Mouse (Mus musculus): ENCODE measurements around the gene Tcte1. TPM values are rescaled to one million over a fixed set of nuclear protein-coding genes. Genes with fewer than 3 reads are reported as not detected.

Tcte1 gene
- polyA plus RNA-seq (2012; rRNA removed) = 0.16 and 0.45 TPM in 2 replicates

DNA sequence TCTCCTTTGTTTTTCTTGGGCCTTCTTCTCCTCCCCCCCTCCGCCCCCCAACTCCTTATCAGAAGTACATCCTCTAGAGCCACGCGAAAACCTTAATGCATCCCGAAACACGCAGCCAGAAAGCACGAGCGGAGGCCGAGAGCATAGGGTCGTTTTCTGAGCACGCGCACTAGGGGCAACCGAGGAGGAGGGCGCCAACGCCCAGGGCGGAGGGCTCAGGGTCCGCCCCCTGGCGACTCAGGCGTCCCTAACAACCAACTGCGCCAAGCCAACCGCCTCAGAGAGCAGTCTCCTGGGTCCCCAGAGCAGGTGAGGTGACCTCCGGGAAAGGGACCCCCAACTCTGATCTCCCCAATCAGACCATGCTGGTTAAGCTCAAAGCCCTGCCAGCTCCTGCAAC, at the start of gene Tcte1:
Tcte1 (plus strand) TSS at position 172 of the 400 bp plus-strand sequence.
- no peak for DNase-seq (ENCODE audit: low read depth in 1 of 2, low spot score in 2 of 2)
- 12% methylated on average over 21 of the region's 21 CpGs for WGBS
- no peak within 1 kb of the TSS for H3K27ac ChIP-seq (ENCODE audit: insufficient read depth, low read length)
- no peaks in the 10 kb centered on the region for H3K4me1 ChIP-seq (ENCODE audit: control insufficient read depth, insufficient read depth, insufficient read length)
- 0 out of 2 replicates have a peak, but pooled peaks cover 3% of the 10 kb centered on the region for H3K27me3 ChIP-seq (ENCODE audit: control insufficient read depth, insufficient read depth, low read length)
- peaks cover 8% of the 10 kb centered on the region for H3K36me3 ChIP-seq (ENCODE audit: control insufficient read depth, insufficient read depth, low read length)
- no peak within 1 kb of the TSS for H3K4me3 ChIP-seq (ENCODE audit: extremely low read depth, insufficient read depth, insufficient read length)
- TF ChIP-seq CTCF (IDR thresholded peaks at IDR 0.05; ENCODE audit: extremely low read depth, insufficient read depth, insufficient read length, insufficient replicate concordance) (no peak), POLR2A (IDR thresholded peaks at IDR 0.05; ENCODE audit: low read depth, low read length) (no peak)

DNA sequence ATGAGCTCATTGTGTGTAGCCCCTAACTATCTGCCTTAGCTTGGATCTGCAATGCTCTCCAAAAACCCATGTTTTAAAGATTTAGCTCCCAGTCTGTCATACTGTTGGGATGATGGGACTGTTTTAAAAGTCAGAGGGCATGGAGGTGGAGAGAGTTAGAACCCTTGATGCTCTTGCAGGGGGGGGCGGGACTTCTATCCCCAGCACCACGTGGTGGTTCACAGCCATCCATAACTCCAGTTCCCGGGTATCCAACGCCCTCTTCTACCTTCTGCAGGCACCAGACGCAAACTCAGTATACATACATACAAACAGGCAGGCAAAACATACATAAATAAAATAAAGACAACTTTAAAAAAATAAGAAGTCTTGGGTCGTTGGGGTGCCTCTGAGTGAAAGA, 49.6 kb upstream of the Tcte1 start:
- no peak for TF ChIP-seq CTCF (IDR thresholded peaks at IDR 0.05; ENCODE audit: extremely low read depth, insufficient read depth, insufficient read length, insufficient replicate concordance)
- TF ChIP-seq POLR2A (IDR thresholded peaks at IDR 0.05; ENCODE audit: low read depth, low read length) = no peak
- Histone ChIP-seq H3K36me3 (ENCODE audit: control insufficient read depth, insufficient read depth, low read length) (no peaks in the 10 kb centered on the region), H3K27ac (ENCODE audit: insufficient read depth, low read length) (no peak overlapping the region), H3K4me1 (ENCODE audit: control insufficient read depth, insufficient read depth, insufficient read length) (peaks cover 5% of the 10 kb centered on the region; the same call in 1 of the 2 replicates), H3K27me3 (ENCODE audit: control insufficient read depth, insufficient read depth, low read length) (no peaks in the 10 kb centered on the region), H3K4me3 (ENCODE audit: extremely low read depth, insufficient read depth, insufficient read length) (no peak overlapping the region)
- no peak for DNase-seq (ENCODE audit: low read depth in 1 of 2, low spot score in 2 of 2)
- WGBS = 75% methylated on average over 6 of the region's 6 CpGs

DNA sequence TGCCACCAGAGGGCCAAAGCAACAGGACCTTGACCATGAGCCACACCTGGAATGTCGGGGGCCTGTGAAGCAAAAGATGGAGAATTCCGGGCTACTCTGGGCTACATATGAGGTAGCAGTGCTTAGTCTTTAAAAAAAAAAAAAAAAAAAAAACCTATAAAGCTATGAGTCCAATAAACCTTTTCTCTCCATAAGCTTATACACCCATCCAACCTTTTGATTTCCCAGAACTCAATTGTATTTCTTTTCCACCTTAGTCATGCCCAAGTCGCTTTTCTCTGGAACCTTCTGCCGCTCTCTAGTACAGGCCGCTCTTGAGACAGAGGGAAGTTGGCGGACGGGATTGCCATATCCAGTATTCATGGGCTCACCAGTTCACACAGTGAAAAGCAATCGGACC, 49.1 kb upstream of the Tcte1 start:
- no peaks in the 10 kb centered on the region for H3K27me3 ChIP-seq (ENCODE audit: control insufficient read depth, insufficient read depth, low read length)
- H3K4me1 ChIP-seq (ENCODE audit: control insufficient read depth, insufficient read depth, insufficient read length) = peaks cover 5% of the 10 kb centered on the region; the same call in 1 of the 2 replicates
- H3K27ac ChIP-seq (ENCODE audit: insufficient read depth, low read length) = no peak overlapping the region
- no peaks in the 10 kb centered on the region for H3K36me3 ChIP-seq (ENCODE audit: control insufficient read depth, insufficient read depth, low read length)
- DNase-seq (ENCODE audit: low read depth in 1 of 2, low spot score in 2 of 2) = no peak
- 80% methylated on average over 8 of the region's 8 CpGs for WGBS
- no peak overlapping the region for H3K4me3 ChIP-seq (ENCODE audit: extremely low read depth, insufficient read depth, insufficient read length)
- TF ChIP-seq CTCF (IDR thresholded peaks at IDR 0.05; ENCODE audit: extremely low read depth, insufficient read depth, insufficient read length, insufficient replicate concordance) = no peak
- TF ChIP-seq POLR2A (IDR thresholded peaks at IDR 0.05; ENCODE audit: low read depth, low read length) = no peak

GRCm38 (mm10) chr17:45474669-45475465, 48.4 kb upstream of the Tcte1 start, which contains the start of gene Spats1:
Gene Spats1 (minus strand): TSS chr17:45475415.
- TF ChIP-seq CTCF (IDR thresholded peaks at IDR 0.05; ENCODE audit: extremely low read depth, insufficient read depth, insufficient read length, insufficient replicate concordance) (no peak), POLR2A (IDR thresholded peaks at IDR 0.05; ENCODE audit: low read depth, low read length) (no peak)
- Histone ChIP-seq H3K36me3 (ENCODE audit: control insufficient read depth, insufficient read depth, low read length) (no peaks in the 10 kb centered on the region), H3K27me3 (ENCODE audit: control insufficient read depth, insufficient read depth, low read length) (no peaks in the 10 kb centered on the region), H3K4me1 (ENCODE audit: control insufficient read depth, insufficient read depth, insufficient read length) (peaks cover 5% of the 10 kb centered on the region; the same call in 1 of the 2 replicates), H3K4me3 (ENCODE audit: extremely low read depth, insufficient read depth, insufficient read length) (peak within 1 kb of the TSS; percentile 45; the same call in 1 of the 2 replicates), H3K27ac (ENCODE audit: insufficient read depth, low read length) (no peak within 1 kb of the TSS)
- WGBS = 5% methylated on average over 30 of the region's 30 CpGs
- DNase-seq (ENCODE audit: low read depth in 1 of 2, low spot score in 2 of 2) = peak; percentile 14 to 25

GRCm38 (mm10) chr17:45478234-45478825, 44.9 kb upstream of the Tcte1 start:
- Histone ChIP-seq H3K27ac (ENCODE audit: insufficient read depth, low read length) (no peak overlapping the region), H3K36me3 (ENCODE audit: control insufficient read depth, insufficient read depth, low read length) (no peaks in the 10 kb centered on the region), H3K27me3 (ENCODE audit: control insufficient read depth, insufficient read depth, low read length) (no peaks in the 10 kb centered on the region), H3K4me1 (ENCODE audit: control insufficient read depth, insufficient read depth, insufficient read length) (peaks cover 5% of the 10 kb centered on the region; the same call in 1 of the 2 replicates), H3K4me3 (ENCODE audit: extremely low read depth, insufficient read depth, insufficient read length) (no peak overlapping the region)
- TF ChIP-seq POLR2A (IDR thresholded peaks at IDR 0.05; ENCODE audit: low read depth, low read length) (no peak), CTCF (IDR thresholded peaks at IDR 0.05; ENCODE audit: extremely low read depth, insufficient read depth, insufficient read length, insufficient replicate concordance) (peak; percentile 98; the same call in 1 of the 2 replicates)
- DNase-seq (ENCODE audit: low read depth in 1 of 2, low spot score in 2 of 2) = peak; percentile 41 to 74
- WGBS = 9% methylated on average over 12 of the region's 12 CpGs

GRCm38 (mm10) chr17:45480429-45480828, 42.8 kb upstream of the Tcte1 start:
- TF ChIP-seq POLR2A (IDR thresholded peaks at IDR 0.05; ENCODE audit: low read depth, low read length) (no peak), CTCF (IDR thresholded peaks at IDR 0.05; ENCODE audit: extremely low read depth, insufficient read depth, insufficient read length, insufficient replicate concordance) (peak; percentile 7; the same call in 1 of the 2 replicates)
- Histone ChIP-seq H3K4me1 (ENCODE audit: control insufficient read depth, insufficient read depth, insufficient read length) (no peaks in the 10 kb centered on the region), H3K36me3 (ENCODE audit: control insufficient read depth, insufficient read depth, low read length) (no peaks in the 10 kb centered on the region), H3K4me3 (ENCODE audit: extremely low read depth, insufficient read depth, insufficient read length) (no peak overlapping the region), H3K27ac (ENCODE audit: insufficient read depth, low read length) (no peak overlapping the region), H3K27me3 (ENCODE audit: control insufficient read depth, insufficient read depth, low read length) (no peaks in the 10 kb centered on the region)
- DNase-seq (ENCODE audit: low read depth in 1 of 2, low spot score in 2 of 2) = no peak
- 21% methylated on average over 2 of the region's 2 CpGs for WGBS

All from spleen, adult 2 months (tissue).